Mouse (Mus musculus) embryonic facial prominence, embryonic 15.5 days (tissue): ENCODE measurements around the gene Git2. TPM values are rescaled to one million over a fixed set of nuclear protein-coding genes. Genes with fewer than 3 reads are reported as not detected.

Experiments used
- ATAC-seq: fragments of 200-750 bp; cut with Nextera tagmentation; 2 replicates; pipeline ENCODE4 v1.8.0; 2017; ENCODE audit warnings: low read depth, moderate TSS enrichment; ENCODE audit not compliant: insufficient number of reproducible peaks, low FRiP score, low TSS enrichment
- H3K27ac ChIP-seq: fragments of 300-500 bp; sonication (generic); replicated peaks from 2 replicates; pipeline ENCODE4 v1.5.1; 2015; ENCODE audit warnings: mild to moderate bottlenecking, inconsistent platforms
- H3K27me3 ChIP-seq: fragments of 300-500 bp; sonication (generic); 2 replicates; pipeline ENCODE4 v1.6.1; 2015; ENCODE audit warnings: inconsistent platforms
- H3K36me3 ChIP-seq: fragments of 300-500 bp; sonication (generic); 2 replicates; pipeline ENCODE4 v1.6.1; 2015; ENCODE audit warnings: mild to moderate bottlenecking, inconsistent platforms
- H3K4me1 ChIP-seq: fragments of 300-500 bp; sonication (generic); 2 replicates; pipeline ENCODE4 v1.6.1; 2015; ENCODE audit warnings: inconsistent platforms
- H3K4me2 ChIP-seq: fragments of 300-500 bp; sonication (generic); replicated peaks from 2 replicates; pipeline ENCODE4 v1.6.1; 2015; ENCODE audit warnings: mild to moderate bottlenecking, inconsistent platforms
- H3K4me3 ChIP-seq: fragments of 300-500 bp; sonication (generic); replicated peaks from 2 replicates; pipeline ENCODE4 v1.5.1; 2015; ENCODE audit warnings: mild to moderate bottlenecking, inconsistent platforms
- H3K9ac ChIP-seq: fragments of 300-500 bp; sonication (generic); 2 replicates; pipeline ENCODE4 v1.6.1; 2015; ENCODE audit warnings: inconsistent platforms
- H3K9me3 ChIP-seq: fragments of 300-500 bp; sonication (generic); replicated peaks from 2 replicates; pipeline ENCODE4 v1.6.1; 2016; ENCODE audit warnings: inconsistent platforms
- WGBS: fragments of 180-500 bp; shearing (Covaris S2); methylation state at CpG from one replicate; pipeline ENCODE4 v1.1.7; 2015; 5-methylcytosine and 5-hydroxymethylcytosine counted together
- polyA plus RNA-seq: library from polyadenylated mRNA; unstranded; fragments of >200 nt; fragmentation: Nextera tagmentation; extraction: Ambion mirVana; gene quantifications from 2 replicates; pipeline ENCODE4 v1.2.1, GENCODE M21; 2015

The Git2 gene
- polyA plus RNA-seq, 1 experiment from 2014 or later: 54.9 TPM

DNA sequence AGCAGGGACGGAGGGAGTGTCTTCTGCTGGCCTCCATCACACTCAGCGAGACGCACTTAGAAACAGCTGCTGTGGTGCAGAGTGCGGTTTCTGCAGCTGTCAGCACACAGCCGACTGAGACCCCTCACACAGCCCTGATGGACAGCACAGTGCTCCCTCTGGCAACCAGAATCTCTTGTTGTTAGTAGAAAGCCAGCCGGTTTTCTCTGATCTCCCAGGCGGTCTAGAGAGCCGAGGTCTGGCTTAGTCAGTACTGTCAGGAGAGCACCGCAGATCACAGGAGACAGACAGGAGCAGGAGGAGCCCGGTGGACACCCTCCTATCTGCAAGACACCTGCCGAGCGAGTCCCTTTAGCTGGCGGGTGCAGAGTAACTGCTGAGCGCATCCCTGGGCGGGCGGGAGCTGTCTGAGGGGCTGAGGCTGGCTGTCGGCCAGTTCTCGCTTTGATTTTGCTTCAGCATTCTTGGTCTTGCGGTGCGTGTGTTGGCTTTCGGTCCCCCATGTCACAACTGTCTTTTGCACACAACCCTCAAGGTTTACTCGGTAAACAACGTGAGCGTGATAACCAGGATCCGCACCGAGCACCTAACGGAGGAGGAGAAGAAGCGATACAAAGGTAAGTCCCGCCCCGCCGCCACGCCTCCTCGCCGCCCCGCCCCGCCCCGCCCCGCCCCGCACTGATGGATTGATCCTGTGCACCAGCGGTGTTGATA is 21.1 kb upstream of the Git2 start:
- Histone ChIP-seq H3K4me3 (peak overlapping the region; percentile 32), H3K36me3 (peaks cover 50% of the 10 kb centered on the region), H3K4me1 (peaks cover 17% of the 10 kb centered on the region), H3K9ac (no peak overlapping the region), H3K27ac (peak overlapping the region; percentile 8; the same call in 1 of the 2 replicates), H3K9me3 (no peaks in the 10 kb centered on the region), H3K27me3 (no peaks in the 10 kb centered on the region), H3K4me2 (peak overlapping the region; percentile 54)
- WGBS: 9% methylated on average over 40 of the region's 40 CpGs
- ATAC-seq: peak; percentile 77

DNA sequence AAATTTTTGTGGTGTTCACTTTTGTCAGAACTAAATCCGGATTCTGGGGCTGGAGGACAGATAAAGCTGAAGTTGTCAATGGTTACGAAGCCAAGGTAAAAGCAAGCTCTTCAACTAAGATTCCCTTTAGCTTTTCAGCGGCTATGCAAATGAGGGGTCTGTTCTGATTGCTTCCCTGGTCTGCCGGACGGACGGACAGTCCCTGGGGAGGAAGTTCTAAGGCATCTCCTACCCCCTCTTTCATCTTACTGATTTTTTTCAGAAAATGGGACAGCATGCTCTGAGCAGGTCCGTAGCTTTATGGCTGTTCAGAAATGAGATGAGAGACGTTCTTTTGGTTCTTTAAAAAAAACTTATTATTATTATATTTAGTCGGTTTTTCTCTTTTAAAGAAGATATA is 20.3 kb upstream of the Git2 start:
- Histone ChIP-seq H3K4me2 (no peak overlapping the region), H3K36me3 (peaks cover 58% of the 10 kb centered on the region), H3K27me3 (no peaks in the 10 kb centered on the region), H3K27ac (no peak overlapping the region), H3K4me1 (peaks cover 17% of the 10 kb centered on the region), H3K9ac (no peak overlapping the region), H3K9me3 (no peaks in the 10 kb centered on the region), H3K4me3 (no peak overlapping the region)
- 64% methylated on average over 9 of the region's 9 CpGs for WGBS
- ATAC-seq: no peak

DNA sequence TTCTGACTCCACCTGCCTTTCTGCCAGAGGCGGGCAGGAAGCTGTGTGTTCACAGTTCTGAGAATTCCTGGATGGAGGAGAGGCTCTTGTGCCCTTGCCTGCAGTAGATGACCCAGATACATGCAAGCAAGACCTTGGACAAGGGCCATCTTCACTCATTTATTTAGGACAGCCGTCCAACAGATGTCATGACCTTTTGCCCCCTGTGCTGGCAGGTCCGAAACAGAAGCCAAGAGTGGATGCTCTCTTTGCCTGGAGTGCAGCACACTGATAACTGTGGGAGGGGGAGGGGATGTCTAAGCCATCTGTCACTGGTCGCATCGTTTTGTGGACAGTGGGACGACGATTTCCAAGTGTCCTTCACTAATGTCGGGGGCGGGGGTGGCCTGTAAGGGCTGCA is 19.9 kb upstream of the Git2 start:
- 57% methylated on average over 9 of the region's 9 CpGs for WGBS
- Histone ChIP-seq H3K9me3 (no peaks in the 10 kb centered on the region), H3K27ac (no peak overlapping the region), H3K27me3 (no peaks in the 10 kb centered on the region), H3K4me2 (no peak overlapping the region), H3K9ac (no peak overlapping the region), H3K4me1 (peaks cover 17% of the 10 kb centered on the region), H3K4me3 (no peak overlapping the region), H3K36me3 (peaks cover 54% of the 10 kb centered on the region)
- ATAC-seq: no peak

DNA sequence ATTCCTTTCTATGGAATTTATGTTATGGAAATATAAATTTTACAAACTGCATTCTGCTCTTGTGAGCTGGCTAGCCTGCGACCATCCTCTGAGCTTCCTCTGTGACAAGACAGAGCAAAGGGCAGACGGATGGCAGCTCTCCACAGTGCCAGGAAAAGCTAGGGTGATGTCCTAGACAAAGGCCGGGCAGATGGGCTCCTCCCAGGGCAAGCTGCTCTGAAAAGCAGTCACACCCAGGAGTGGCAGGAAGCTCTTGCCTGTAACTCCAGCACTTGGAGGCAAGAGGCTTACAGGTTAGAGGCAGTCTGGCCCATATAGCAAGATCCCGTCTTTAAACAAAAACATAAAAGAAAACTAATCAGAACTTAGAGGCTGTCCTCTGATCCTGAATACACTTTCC is 19.3 kb upstream of the Git2 start:
- 85% methylated on average over 4 of the region's 4 CpGs for WGBS
- Histone ChIP-seq H3K4me2 (no peak overlapping the region), H3K36me3 (peaks cover 49% of the 10 kb centered on the region), H3K27me3 (no peaks in the 10 kb centered on the region), H3K27ac (no peak overlapping the region), H3K9ac (no peak overlapping the region), H3K4me3 (no peak overlapping the region), H3K4me1 (peaks cover 17% of the 10 kb centered on the region), H3K9me3 (no peaks in the 10 kb centered on the region)
- no peak for ATAC-seq

DNA sequence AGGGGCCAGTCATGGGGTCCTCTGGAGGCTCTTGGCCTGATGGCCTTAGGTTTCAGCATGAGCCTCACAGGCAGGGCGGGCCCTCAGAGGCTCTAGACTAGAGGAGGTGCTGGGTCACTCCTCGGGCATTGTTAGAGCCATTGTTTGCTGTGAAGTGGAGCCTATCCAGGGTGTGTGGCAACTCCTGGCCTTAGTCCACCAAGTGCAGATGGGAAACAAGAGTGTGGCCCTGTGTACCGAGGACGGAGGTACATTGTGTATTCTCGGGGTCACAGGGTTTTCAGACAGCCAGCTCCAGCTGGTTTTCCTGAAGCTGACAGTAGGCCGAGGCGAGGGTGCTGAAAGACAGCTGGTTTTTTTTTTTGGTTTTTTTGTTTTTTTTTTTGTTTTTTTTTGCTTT is 18.0 kb upstream of the Git2 start:
- Histone ChIP-seq H3K4me2 (no peak overlapping the region), H3K27me3 (no peaks in the 10 kb centered on the region), H3K4me3 (no peak overlapping the region), H3K27ac (no peak overlapping the region), H3K9me3 (no peaks in the 10 kb centered on the region), H3K4me1 (peaks cover 17% of the 10 kb centered on the region), H3K36me3 (peaks cover 47% of the 10 kb centered on the region), H3K9ac (no peak overlapping the region)
- 65% methylated on average over 7 of the region's 7 CpGs for WGBS
- ATAC-seq: no peak

DNA sequence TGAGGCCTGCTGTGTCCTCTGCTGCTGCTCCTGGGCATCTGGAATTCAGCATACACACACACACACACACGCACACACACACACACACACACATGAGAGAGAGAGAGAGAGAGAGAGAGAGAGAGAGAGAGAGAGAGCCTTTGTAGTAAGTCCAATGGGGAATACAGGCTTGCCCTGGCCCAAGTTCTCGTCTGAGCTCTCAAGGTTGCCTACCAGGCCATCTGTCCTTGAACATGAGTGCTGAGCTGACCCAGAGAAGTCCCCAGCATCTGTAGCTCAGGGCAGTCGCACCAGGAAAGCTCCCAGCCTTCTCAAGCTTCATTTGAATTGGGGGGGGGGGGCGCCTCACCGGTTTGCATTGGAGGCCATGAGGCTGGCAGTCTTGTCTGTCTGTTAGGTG is 9.9 kb upstream of the Git2 start:
- Histone ChIP-seq H3K4me1 (no peaks in the 10 kb centered on the region), H3K4me2 (no peak overlapping the region), H3K9me3 (no peaks in the 10 kb centered on the region), H3K4me3 (no peak overlapping the region), H3K36me3 (peaks cover 32% of the 10 kb centered on the region), H3K27me3 (no peaks in the 10 kb centered on the region), H3K27ac (no peak overlapping the region), H3K9ac (no peak overlapping the region)
- ATAC-seq: no peak
- 74% methylated on average over 5 of the region's 5 CpGs for WGBS

DNA sequence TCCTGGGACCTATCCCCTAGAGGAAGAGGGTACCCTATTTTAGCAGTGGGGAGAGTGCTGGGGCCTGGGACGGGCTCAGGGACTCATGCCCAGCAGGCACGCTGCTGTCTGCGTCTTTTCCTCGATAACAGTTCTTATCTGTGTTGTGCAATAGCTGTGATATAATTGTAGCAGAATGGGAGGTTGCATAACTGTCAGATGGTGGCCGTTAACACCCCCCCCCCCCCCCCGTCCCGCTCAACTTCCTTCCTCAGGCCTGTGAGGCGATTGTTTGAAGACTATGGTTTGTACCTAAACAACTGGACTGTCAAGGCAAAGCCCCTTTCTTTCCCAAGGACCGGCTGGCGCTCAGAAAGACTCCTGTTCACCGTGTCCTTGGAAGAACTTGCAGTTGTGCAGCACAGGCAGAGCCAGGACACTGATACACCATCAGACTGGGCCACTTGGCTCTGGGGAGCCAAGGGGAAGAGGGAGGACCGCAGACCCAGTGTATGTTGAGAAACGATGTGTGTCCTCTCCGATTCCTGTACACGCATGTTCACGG is 9.4 kb upstream of the Git2 start:
- Histone ChIP-seq H3K9ac (no peak overlapping the region), H3K4me2 (no peak overlapping the region), H3K4me3 (no peak overlapping the region), H3K4me1 (no peaks in the 10 kb centered on the region), H3K27me3 (no peaks in the 10 kb centered on the region), H3K36me3 (peaks cover 32% of the 10 kb centered on the region), H3K27ac (no peak overlapping the region), H3K9me3 (no peaks in the 10 kb centered on the region)
- no peak for ATAC-seq
- WGBS: 75% methylated on average over 16 of the region's 16 CpGs

DNA sequence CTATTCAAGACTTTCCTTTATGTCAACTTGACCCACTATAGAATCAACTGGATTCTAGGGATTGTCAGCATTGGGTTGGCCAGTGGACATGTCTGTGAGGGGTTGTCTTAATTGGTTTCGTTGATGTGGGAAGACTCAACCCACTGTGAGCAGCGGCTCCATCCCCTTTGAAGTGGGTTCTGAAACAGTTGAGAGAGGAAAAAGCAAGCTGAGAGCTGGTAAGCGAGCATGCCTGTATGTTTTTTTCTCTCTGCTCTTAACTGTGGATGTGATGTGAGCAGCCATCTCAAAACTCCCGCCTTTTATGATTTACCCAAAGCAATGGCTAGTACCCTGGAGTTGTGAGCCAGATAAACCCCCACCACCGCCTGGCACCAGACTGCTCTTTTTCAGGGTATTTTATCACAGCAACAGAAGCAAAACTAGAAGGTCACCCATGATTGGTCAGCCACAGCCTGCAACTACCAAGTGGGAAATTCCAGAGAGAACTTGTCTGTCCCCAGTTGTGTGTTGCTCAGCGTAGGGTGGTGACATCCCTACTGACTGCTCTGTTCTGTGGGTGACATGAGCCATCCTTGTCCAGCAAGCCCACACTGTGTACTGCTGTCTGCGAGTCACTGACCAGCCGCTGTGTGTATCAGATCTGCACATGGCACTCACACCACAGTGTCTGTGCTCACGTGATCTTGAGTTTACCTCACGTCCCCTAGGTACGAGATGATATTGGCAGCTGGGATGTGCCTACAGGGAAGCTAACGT is 8.3 kb upstream of the Git2 start:
- 82% methylated on average over 12 of the region's 12 CpGs for WGBS
- H3K4me3 ChIP-seq: no peak overlapping the region
- no peak for ATAC-seq

DNA sequence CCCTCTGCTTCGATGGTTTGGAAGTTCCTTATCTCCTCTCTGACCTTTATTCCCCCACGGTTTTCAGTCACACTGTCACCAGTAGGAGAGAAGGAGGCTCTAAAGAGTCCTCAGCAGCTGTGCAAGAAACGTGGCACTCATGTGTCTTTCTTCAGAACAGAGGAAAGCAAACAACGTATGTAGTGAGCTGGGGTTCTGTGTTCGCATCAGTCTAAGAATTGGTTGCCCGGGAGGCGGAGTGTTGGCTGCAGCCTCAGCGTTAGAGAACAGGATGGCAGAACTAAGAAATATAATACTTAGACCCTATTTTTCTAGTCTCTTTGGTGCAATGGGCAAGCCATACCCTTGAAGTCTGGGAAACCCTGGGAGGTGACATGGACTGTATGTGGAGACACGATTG is 7.7 kb upstream of the Git2 start:
- 80% methylated on average over 9 of the region's 9 CpGs for WGBS
- no peaks in the 10 kb centered on the region for H3K4me1 ChIP-seq
- no peak overlapping the region for H3K4me2 ChIP-seq
- peaks cover 19% of the 10 kb centered on the region for H3K36me3 ChIP-seq
- no peak overlapping the region for H3K27ac ChIP-seq
- no peak overlapping the region for H3K4me3 ChIP-seq
- ATAC-seq: no peak
- H3K9ac ChIP-seq: no peak overlapping the region
- H3K9me3 ChIP-seq: no peaks in the 10 kb centered on the region
- H3K27me3 ChIP-seq: no peaks in the 10 kb centered on the region

More for the DNA sequence above, 8.3 kb upstream of the Git2 start:
- no peak overlapping the region for H3K27ac ChIP-seq
- peaks cover 23% of the 10 kb centered on the region for H3K36me3 ChIP-seq
- no peaks in the 10 kb centered on the region for H3K4me1 ChIP-seq
- H3K9ac ChIP-seq: no peak overlapping the region
- no peaks in the 10 kb centered on the region for H3K27me3 ChIP-seq
- no peaks in the 10 kb centered on the region for H3K9me3 ChIP-seq
- H3K4me2 ChIP-seq: no peak overlapping the region

DNA sequence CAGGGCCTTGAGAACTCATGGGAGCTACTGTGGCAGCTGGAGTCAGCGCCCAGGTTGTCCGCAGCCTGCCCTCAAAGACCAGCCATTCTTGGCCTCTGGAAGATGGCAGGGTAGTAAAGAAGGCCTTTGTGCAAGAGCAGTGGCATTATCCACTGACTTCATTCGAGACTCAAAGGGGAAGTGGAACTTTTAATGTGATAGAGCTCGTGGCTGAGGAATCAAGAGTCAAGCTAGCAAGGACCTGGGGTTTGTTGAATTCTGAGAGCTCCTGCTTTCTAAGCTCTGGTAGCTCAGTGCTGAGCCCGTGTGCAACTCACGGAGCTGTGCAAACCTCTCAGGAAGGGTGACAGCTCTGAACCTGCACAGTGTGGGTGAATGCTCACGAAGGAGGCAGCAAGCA is 5.6 kb upstream of the Git2 start:
- no peaks in the 10 kb centered on the region for H3K9me3 ChIP-seq
- H3K9ac ChIP-seq: no peak overlapping the region
- 83% methylated on average over 7 of the region's 7 CpGs for WGBS
- no peak overlapping the region for H3K4me2 ChIP-seq
- no peak overlapping the region for H3K4me3 ChIP-seq
- no peak overlapping the region for H3K27ac ChIP-seq
- no peak for ATAC-seq
- H3K27me3 ChIP-seq: no peaks in the 10 kb centered on the region
- H3K4me1 ChIP-seq: peaks cover 8% of the 10 kb centered on the region
- 0 out of 2 replicates have a peak, but pooled peaks cover 4% of the 10 kb centered on the region for H3K36me3 ChIP-seq

DNA sequence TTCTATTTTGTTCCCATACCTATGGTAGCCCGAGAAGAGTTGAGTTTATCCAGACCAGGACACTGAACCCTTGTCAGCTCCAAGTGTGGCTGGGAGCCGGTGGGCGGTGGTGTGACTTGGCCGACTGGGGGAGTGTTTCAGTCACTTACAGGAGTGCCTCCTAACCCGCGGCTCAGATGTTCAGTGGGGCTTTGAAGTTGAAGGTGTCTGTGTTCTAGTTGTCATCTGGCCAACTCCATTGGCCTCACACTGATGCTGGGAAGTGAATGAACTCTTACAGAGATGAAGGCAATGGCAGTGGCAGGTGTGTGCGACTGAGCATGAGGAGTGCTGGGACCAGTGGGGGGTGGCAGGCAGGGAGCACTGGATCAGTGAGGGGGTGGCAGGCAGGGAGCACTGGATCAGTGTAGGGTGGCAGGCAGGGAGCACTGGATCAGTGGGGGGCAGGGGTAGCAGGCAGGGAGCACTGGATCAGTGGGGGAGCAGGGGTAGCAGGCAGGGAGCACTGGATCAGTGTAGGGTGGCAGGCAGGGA is 4.7 kb upstream of the Git2 start:
- WGBS: 76% methylated on average over 7 of the region's 7 CpGs
- Histone ChIP-seq H3K36me3 (no peaks in the 10 kb centered on the region), H3K27me3 (no peaks in the 10 kb centered on the region), H3K4me1 (peaks cover 9% of the 10 kb centered on the region), H3K9ac (no peak overlapping the region), H3K4me3 (no peak overlapping the region), H3K4me2 (no peak overlapping the region), H3K9me3 (no peaks in the 10 kb centered on the region), H3K27ac (no peak overlapping the region)
- ATAC-seq: no peak
